ENCODE assay signal across 12 mouse cellular contexts in genomic region chr11:109476241-109476640, GRCm38 (mm10). TPM values are rescaled to one million over a fixed set of nuclear protein-coding genes. Genes with fewer than 3 reads are reported as not detected.
DNase-seq lines count a peak whose midpoint lies in the region; ATAC-seq lines count a peak whose summit lies in the region.
"Had no signal": no experiment of that assay in that cellular context is flagged by ENCODE, and none has a peak within 500 bp of the region (broad histone marks: within the 10 kb centered on the region; RNA-seq: fewer than 3 reads in every experiment).

No protein-coding gene starts in this region.

- no peak overlapping the region for H3K4me3 ChIP-seq in hindbrain, embryonic 12.5 days
- no peak overlapping the region for H3K4me3 ChIP-seq in midbrain, embryonic 15.5 days
- H3K4me3 ChIP-seq: lung, embryonic 15.5 days had no signal

- peak; percentile 29 for ATAC-seq in hindbrain, embryonic 12.5 days (ENCODE audit: low FRiP score)
- ATAC-seq in midbrain, embryonic 15.5 days (replicated peaks), result no peak
- ATAC-seq in activated CD4-positive, CD25-positive, alpha-beta regulatory T cell, adult 4 months, result no peak
- no peak for ATAC-seq in inflammation-experienced regulatory T-cells, adult 6 months

- H3K36me3 ChIP-seq in hindbrain, embryonic 12.5 days, result no peaks in the 10 kb centered on the region
- no peaks in the 10 kb centered on the region for H3K36me3 ChIP-seq in midbrain, embryonic 15.5 days (replicated peaks)
- H3K36me3 ChIP-seq: lung, embryonic 15.5 days had no signal

- H3K4me2 ChIP-seq in hindbrain, embryonic 12.5 days (replicated peaks), result no peak overlapping the region
- no peak overlapping the region for H3K4me2 ChIP-seq in midbrain, embryonic 15.5 days
- H3K4me2 ChIP-seq: lung, embryonic 15.5 days had no signal

- 20% methylated on average over 2 of the region's 2 CpGs for WGBS in hindbrain, embryonic 12.5 days
- WGBS in midbrain, embryonic 15.5 days, result 30% methylated on average over 2 of the region's 2 CpGs

- peak overlapping the region; percentile 64 for H3K27ac ChIP-seq in hindbrain, embryonic 12.5 days
- H3K27ac ChIP-seq in midbrain, embryonic 15.5 days, result 0 out of 2 replicates have a peak overlapping the region, but pooled peaks have one; percentile 35
- H3K27ac ChIP-seq: lung, embryonic 15.5 days had no signal

- H3K9ac ChIP-seq in hindbrain, embryonic 12.5 days, result no peak overlapping the region
- H3K9ac ChIP-seq in midbrain, embryonic 15.5 days, result no peak overlapping the region
- H3K9ac ChIP-seq: lung, embryonic 15.5 days had no signal

- H3K4me1 ChIP-seq in hindbrain, embryonic 12.5 days, result peaks cover 32% of the 10 kb centered on the region
- peaks cover 17% of the 10 kb centered on the region for H3K4me1 ChIP-seq in midbrain, embryonic 15.5 days

- peak; percentile 74 for DNase-seq in ES-CJ7 (ENCODE audit: low read depth, low spot score)
- DNase-seq in embryo, embryonic 10.5 days (ENCODE audit: low spot score), result peak; percentile 73
- DNase-seq in cerebellum, postnatal 14 days, result no peak
- DNase-seq: adrenal gland, adult 8-10 months; cerebellum, adult 9-11 months; gastrocnemius, postnatal 25 days; kidney, postnatal 36 days had no signal

- H3K27me3 ChIP-seq in hindbrain, embryonic 12.5 days, result peaks cover 7% of the 10 kb centered on the region
- peaks cover 4% of the 10 kb centered on the region for H3K27me3 ChIP-seq in midbrain, embryonic 15.5 days (replicated peaks)
- H3K27me3 ChIP-seq: lung, embryonic 15.5 days had no signal

- no peaks in the 10 kb centered on the region for H3K9me3 ChIP-seq in hindbrain, embryonic 12.5 days (replicated peaks)
- H3K9me3 ChIP-seq in midbrain, embryonic 15.5 days, result no peaks in the 10 kb centered on the region
- H3K9me3 ChIP-seq: lung, embryonic 15.5 days had no signal

RNA-seq across cellular contexts. Expression of gene Slc16a6, which starts 2.8 kb away (rescaled TPM):
- polyA plus RNA-seq in hindbrain, embryonic 12.5 days (2016; fragmentation: Nextera tagmentation; extraction: Ambion mirVana), result 4.0 and 4.6 TPM in 2 replicates
- 4.1 and 4.3 TPM in 2 replicates for polyA plus RNA-seq in midbrain, embryonic 15.5 days (2015; fragmentation: Nextera tagmentation; extraction: Ambion mirVana)
- 10 to 100 TPM; 21.1 to 24.9 TPM for polyA plus RNA-seq in activated CD4-positive, CD25-positive, alpha-beta regulatory T cell, adult 4 months (2017; shearing (Covaris generic))
- 10 to 100 TPM; 22.4 to 30.5 (median 26.4) TPM for polyA plus RNA-seq in inflammation-experienced regulatory T-cells, adult 6 months (2017; shearing (Covaris generic))

RNA-seq across cellular contexts. Expression of gene Arsg, which starts 3.1 kb away (rescaled TPM):
- polyA plus RNA-seq in hindbrain, embryonic 12.5 days (2016; fragmentation: Nextera tagmentation; extraction: Ambion mirVana), result 4.7 and 5.9 TPM in 2 replicates
- polyA plus RNA-seq in midbrain, embryonic 15.5 days (2015; fragmentation: Nextera tagmentation; extraction: Ambion mirVana), result 3.7 and 5.0 TPM in 2 replicates
- polyA plus RNA-seq in activated CD4-positive, CD25-positive, alpha-beta regulatory T cell, adult 4 months (2017; shearing (Covaris generic)), result 1 to 10 TPM; 4.5 to 5.5 TPM
- 1 to 10 TPM; 1.8 to 8.0 (median 4.6) TPM for polyA plus RNA-seq in inflammation-experienced regulatory T-cells, adult 6 months (2017; shearing (Covaris generic))

RNA-seq across cellular contexts. Expression of gene Amz2, which starts 50.5 kb away (rescaled TPM):
- 44.1 and 45.7 TPM in 2 replicates for polyA plus RNA-seq in hindbrain, embryonic 12.5 days (2016; fragmentation: Nextera tagmentation; extraction: Ambion mirVana)
- 55.3 and 56.7 TPM in 2 replicates for polyA plus RNA-seq in midbrain, embryonic 15.5 days (2015; fragmentation: Nextera tagmentation; extraction: Ambion mirVana)
- 10 to 100 TPM; 39.6 to 51.6 TPM for polyA plus RNA-seq in activated CD4-positive, CD25-positive, alpha-beta regulatory T cell, adult 4 months (2017; shearing (Covaris generic))
- 10 to 100 TPM; 44.8 to 49.1 (median 46.0) TPM for polyA plus RNA-seq in inflammation-experienced regulatory T-cells, adult 6 months (2017; shearing (Covaris generic))

Comparison
In these comparisons a context has a peak if more than half of its experiments do, and no peak if none do; other contexts are left out.
1. DNase-seq: peak in ES-CJ7 (single experiment) and embryo, embryonic 10.5 days (single experiment); none in cerebellum, postnatal 14 days (0 of 2).